Mouse (Mus musculus) kidney, adult 9 months (tissue): Measurements from ENCODE around the gene Ghr.

ENCODE experiments used
- DNase-seq: peaks from one replicate; pipeline ENCODE4 v3.0.0; 2022

Ghr gene

GRCm38 (mm10) chr15:3444448-3445020 lies 138.8 kb downstream of the Ghr start:
- no peak for DNase-seq

- peak; percentile 60 for DNase-seq
Measured at GRCm38 (mm10) chr15:3441506-3442286, 141.6 kb downstream of the Ghr start.

DNA sequence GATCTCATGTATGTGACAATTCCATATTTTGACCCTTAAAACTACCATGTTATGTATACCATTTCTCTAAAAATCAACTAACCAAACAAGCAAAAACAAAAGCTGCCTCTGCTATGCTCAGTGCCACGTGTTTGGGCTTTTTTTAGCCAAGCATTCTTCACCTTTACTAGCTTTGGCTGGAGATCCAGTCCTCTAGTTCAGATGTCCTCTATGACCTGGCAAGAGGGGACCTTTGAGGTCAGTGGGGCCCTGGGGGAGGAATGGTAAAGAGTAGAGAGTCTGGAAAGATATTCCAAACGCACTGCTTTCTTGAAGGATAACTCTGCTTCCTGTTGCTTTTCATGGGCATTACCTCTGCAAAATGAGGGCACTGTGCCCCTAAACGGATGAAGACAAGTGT lies 145.9 kb downstream of the Ghr start:
- peak; percentile 77 for DNase-seq

GRCm38 (mm10) chr15:3435637-3436036 lies 147.7 kb downstream of the Ghr start:
- DNase-seq, result peak; percentile 40

GRCm38 (mm10) chr15:3434461-3434860 lies 148.8 kb downstream of the Ghr start:
- no peak for DNase-seq

DNA sequence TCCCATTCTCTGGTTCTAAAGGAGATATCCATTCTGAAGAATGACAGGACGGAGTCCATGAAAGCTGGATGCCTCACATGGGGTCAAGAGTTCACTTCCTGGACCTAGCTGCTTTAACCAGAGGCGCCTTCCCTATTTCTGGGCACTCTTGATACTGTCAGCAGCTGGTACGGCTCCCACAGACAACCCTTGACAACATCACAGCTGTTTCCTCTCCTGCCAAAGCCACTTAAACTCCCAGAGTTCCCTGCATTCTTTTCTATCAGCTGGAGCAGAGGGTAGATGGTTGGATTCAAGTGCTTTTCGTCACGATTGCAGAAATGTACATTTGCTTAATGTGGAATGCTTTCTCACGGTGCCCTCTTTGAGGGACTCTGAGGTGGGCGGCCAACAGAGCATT lies 150.0 kb downstream of the Ghr start:
- DNase-seq, result peak; percentile 70

DNA sequence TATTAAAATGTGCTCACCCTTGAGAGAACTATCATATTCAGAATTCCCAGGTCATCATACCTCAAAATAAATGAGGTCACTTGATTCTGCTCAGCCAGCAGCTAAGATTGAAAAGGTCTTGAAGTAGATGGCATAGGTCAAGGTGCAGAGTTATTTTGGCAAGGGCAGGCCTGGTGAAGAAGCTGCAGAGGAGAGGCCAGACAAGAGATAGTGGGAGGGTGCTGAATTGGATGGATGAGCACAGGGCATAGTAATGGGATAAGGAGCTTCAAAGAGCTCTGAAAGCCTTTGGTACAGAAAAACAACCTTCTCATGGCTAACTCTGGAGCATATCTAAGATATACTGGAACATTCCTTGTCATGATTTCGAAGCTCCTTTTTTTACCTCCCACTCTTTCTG lies 150.5 kb downstream of the Ghr start:
- DNase-seq, result peak; percentile 66

GRCm38 (mm10) chr15:3429417-3429816 lies 153.9 kb downstream of the Ghr start:
- no peak for DNase-seq

DNA sequence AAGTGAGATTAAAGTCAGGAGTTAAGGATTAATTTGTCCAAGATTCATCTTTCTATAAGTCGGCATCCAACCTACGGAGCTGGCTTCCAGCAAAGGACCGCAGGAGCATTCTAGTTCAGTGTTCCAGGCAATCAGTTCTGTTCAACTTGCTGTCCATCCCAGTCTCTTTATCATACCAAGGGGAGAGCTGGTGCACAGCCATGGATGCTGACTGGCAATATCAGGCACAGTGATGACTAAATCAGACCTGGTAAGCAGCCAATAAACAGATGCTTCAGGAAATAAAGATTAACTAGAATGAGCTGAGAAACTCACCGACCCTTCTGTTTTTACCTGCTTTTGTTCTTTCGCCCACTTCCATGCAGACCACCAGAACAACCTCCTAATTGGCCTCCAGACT lies 154.3 kb downstream of the Ghr start:
- peak; percentile 54 for DNase-seq

- DNase-seq, result no peak
Measured at GRCm38 (mm10) chr15:3426401-3426800, 156.9 kb downstream of the Ghr start.

DNA sequence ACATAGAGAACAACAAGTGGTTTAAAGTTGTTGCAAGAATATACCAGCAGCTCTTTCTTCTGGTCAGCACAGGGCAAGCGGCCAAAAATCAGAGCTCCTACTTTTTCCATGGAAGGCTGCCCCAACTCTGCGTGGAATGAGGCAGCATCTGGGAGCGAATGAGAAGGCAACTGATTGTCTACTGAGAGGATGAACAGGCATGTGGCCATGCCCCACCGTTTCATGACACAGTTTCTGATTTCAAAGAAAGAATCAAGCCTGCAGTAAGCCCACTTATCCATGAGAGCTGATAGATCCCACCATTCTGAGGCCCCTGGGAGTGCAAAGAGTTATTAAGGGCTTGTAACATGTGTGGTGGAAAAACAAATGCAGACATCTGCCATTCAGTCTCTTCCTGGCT lies 160.1 kb downstream of the Ghr start:
- DNase-seq, result peak; percentile 42

- DNase-seq, result no peak
Measured at GRCm38 (mm10) chr15:3417699-3418098, 165.6 kb downstream of the Ghr start.

GRCm38 (mm10) chr15:3413103-3413502 lies 170.2 kb downstream of the Ghr start:
- DNase-seq, result no peak

GRCm38 (mm10) chr15:3408478-3408877 lies 174.8 kb downstream of the Ghr start:
- no peak for DNase-seq

GRCm38 (mm10) chr15:3399196-3399595 lies 184.1 kb downstream of the Ghr start:
- no peak for DNase-seq

GRCm38 (mm10) chr15:3397369-3398100 lies 185.8 kb downstream of the Ghr start:
- no peak for DNase-seq

- no peak for DNase-seq
Measured at GRCm38 (mm10) chr15:3396149-3396548, 187.1 kb downstream of the Ghr start.

DNA sequence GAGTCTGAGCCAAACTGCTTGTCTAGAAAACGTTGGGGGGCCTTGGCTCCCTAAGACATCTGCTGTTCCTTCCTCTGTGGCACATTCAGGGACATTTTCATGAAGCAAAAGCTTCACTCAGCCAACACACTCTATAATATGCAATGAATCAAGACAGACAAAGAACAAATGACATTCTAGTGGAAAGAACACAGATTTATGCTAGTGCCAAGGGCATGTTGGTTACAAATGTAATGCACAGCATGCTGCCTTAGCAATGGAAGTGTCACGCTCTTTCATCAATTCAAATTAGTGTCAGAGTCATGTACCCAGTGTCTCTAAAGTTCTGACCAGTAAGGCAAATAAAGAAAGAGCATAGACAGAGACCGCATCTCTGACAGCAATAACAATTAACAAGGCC lies 187.6 kb downstream of the Ghr start:
- no peak for DNase-seq

GRCm38 (mm10) chr15:3390722-3391121 lies 192.6 kb downstream of the Ghr start:
- DNase-seq, result no peak

DNA sequence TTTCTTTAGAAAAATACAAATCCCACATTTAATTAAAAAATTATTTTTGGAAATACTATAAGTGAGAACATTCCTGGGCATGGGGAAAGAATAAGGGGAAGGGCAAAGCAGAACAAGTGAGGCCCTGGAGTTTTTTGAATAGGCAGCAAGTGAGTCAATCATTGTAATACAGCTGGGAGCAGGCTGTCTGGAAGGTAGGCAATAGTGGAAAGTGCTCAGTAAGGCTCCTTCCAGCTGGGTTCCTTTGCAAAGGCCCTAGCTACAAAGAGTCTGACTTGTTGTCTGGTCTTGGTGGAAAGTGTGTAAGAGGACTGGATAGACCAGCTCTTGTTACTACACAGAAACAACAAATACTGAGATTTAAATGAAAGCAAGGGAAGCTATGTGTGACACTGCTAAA lies 194.3 kb downstream of the Ghr start:
- no peak for DNase-seq

GRCm38 (mm10) chr15:3388485-3388884 lies 194.8 kb downstream of the Ghr start:
- DNase-seq, result no peak

DNA sequence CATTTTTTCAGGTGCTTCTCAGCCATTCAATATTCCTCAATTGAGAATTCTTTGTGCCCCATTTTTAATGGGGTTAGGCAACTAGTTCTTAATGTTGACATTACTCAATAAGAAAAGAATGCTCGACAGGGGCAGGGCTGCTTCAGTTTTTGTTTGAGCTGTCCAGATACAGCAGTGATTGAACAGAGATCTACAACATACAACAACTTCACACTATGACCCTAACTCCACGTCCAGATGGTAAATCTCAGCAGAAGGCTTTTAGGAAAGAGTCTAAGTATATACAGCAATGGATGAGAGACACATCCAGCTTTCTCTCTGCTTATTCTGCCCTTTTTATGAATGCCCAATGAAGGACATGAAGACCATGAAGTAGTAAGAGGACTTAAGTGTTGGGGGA lies 199.5 kb downstream of the Ghr start:
- DNase-seq, result no peak

- no peak for DNase-seq
Measured at GRCm38 (mm10) chr15:3381413-3381812, 201.9 kb downstream of the Ghr start.

- DNase-seq, result no peak
Measured at GRCm38 (mm10) chr15:3368261-3368832, 214.9 kb downstream of the Ghr start.
